Mouse (Mus musculus): Measurements from ENCODE around the gene Hdac8. TPM values are rescaled to one million over a fixed set of nuclear protein-coding genes. Genes with fewer than 3 reads are reported as not detected.

The Hdac8 gene
- polyA plus RNA-seq, 1 experiment from 2014 or later: 2.6 TPM

- ATAC-seq (ENCODE audit: insufficient read depth): no peak
- 73% methylated on average over 8 of the region's 8 CpGs for WGBS (ENCODE audit: insufficient replicate concordance)
- no peaks in the 10 kb centered on the region for H3K36me3 ChIP-seq (replicated peaks)
These were observed 86.6 kb downstream of the Hdac8 start for GRCm38 (mm10) chrX:102418343-102419127.

GRCm38 (mm10) chrX:102416972-102417371 lies 88.2 kb downstream of the Hdac8 start:
- no peaks in the 10 kb centered on the region for H3K9me3 ChIP-seq (replicated peaks)
- 62% methylated on average over 4 of the region's 4 CpGs for WGBS (ENCODE audit: insufficient replicate concordance)
- no peaks in the 10 kb centered on the region for H3K4me1 ChIP-seq (replicated peaks)
- H3K4me2 ChIP-seq: no peak overlapping the region
- no peaks in the 10 kb centered on the region; the same call in 1 of the 2 replicates for H3K27me3 ChIP-seq
- H3K9ac ChIP-seq: no peak overlapping the region
- no peak overlapping the region for H3K4me3 ChIP-seq (replicated peaks)
- H3K36me3 ChIP-seq (replicated peaks): no peaks in the 10 kb centered on the region
- H3K27ac ChIP-seq (replicated peaks): no peak overlapping the region
- ATAC-seq (ENCODE audit: insufficient read depth): no peak

More at GRCm38 (mm10) chrX:102418343-102419127, 86.6 kb downstream of the Hdac8 start:
- no peak overlapping the region for H3K9ac ChIP-seq
- no peak overlapping the region for H3K4me3 ChIP-seq (replicated peaks)
- no peaks in the 10 kb centered on the region; the same call in 1 of the 2 replicates for H3K27me3 ChIP-seq
- no peak overlapping the region for H3K27ac ChIP-seq (replicated peaks)
- H3K9me3 ChIP-seq (replicated peaks): no peaks in the 10 kb centered on the region
- H3K4me1 ChIP-seq (replicated peaks): no peaks in the 10 kb centered on the region
- H3K4me2 ChIP-seq: no peak overlapping the region

GRCm38 (mm10) chrX:102416386-102416785 lies 88.8 kb downstream of the Hdac8 start:
- ATAC-seq (ENCODE audit: insufficient read depth): no peak
- no peaks in the 10 kb centered on the region for H3K9me3 ChIP-seq (replicated peaks)
- no peak overlapping the region for H3K4me2 ChIP-seq
- no peak overlapping the region for H3K9ac ChIP-seq
- 53% methylated on average over 4 of the region's 4 CpGs for WGBS (ENCODE audit: insufficient replicate concordance)
- no peaks in the 10 kb centered on the region; the same call in 1 of the 2 replicates for H3K27me3 ChIP-seq
- H3K4me1 ChIP-seq (replicated peaks): no peaks in the 10 kb centered on the region
- H3K4me3 ChIP-seq (replicated peaks): no peak overlapping the region
- H3K27ac ChIP-seq (replicated peaks): no peak overlapping the region
- H3K36me3 ChIP-seq (replicated peaks): no peaks in the 10 kb centered on the region

DNA sequence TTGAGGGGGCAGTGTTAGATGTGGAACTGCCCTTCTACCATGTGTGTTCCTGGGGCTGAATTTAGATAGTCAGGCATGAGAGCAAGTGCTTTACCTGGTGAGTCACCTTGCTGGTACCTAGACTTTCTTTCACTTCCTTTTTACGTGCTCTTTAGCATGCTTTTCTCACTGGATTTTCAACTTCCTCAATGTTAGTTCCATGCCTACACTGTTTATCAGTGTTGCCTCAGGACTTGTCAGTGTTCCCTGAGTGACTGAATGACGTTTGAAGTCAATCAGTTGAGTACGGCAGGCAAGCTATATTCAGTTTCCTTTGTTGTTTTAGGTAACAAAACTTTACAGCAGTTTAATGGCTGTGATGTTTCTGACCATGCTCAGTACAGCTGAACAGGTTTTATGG lies 120.4 kb downstream of the Hdac8 start:
- H3K9ac ChIP-seq: no peak overlapping the region
- no peaks in the 10 kb centered on the region for H3K36me3 ChIP-seq (replicated peaks)
- no peak for ATAC-seq (ENCODE audit: insufficient read depth)
- no peak overlapping the region for H3K27ac ChIP-seq (replicated peaks)
- no peak overlapping the region for H3K4me2 ChIP-seq
- 41% methylated on average over 3 of the region's 3 CpGs for WGBS (ENCODE audit: insufficient replicate concordance)
- H3K9me3 ChIP-seq (replicated peaks): no peaks in the 10 kb centered on the region
- no peak overlapping the region for H3K4me3 ChIP-seq (replicated peaks)
- H3K27me3 ChIP-seq: peaks cover 5% of the 10 kb centered on the region; the same call in 1 of the 2 replicates
- no peaks in the 10 kb centered on the region for H3K4me1 ChIP-seq (replicated peaks)

DNA sequence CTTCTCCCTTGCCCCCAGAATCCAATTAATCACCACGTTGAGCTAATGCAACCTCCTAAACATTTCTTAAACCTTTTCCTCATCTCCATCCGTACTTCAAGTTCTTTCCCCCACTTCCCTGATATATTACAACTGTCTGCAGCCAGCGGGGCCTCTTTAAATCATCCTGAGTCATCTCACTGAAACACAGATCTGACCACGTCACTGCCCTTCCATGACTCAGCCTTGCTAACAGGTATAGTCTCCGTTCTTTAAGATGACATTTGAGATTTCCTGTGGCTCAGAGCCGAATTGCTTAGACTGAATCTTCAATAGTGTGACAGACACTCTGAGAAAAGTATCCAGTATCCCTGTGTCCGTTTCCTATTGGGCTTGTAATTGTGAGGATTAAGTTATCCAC lies 122.0 kb downstream of the Hdac8 start:
- 44% methylated on average over 7 of the region's 7 CpGs for WGBS (ENCODE audit: insufficient replicate concordance)
- Histone ChIP-seq H3K9me3 (replicated peaks) (no peaks in the 10 kb centered on the region), H3K27me3 (peaks cover 5% of the 10 kb centered on the region; the same call in 1 of the 2 replicates), H3K4me2 (no peak overlapping the region), H3K4me3 (replicated peaks) (no peak overlapping the region), H3K36me3 (replicated peaks) (no peaks in the 10 kb centered on the region), H3K27ac (replicated peaks) (no peak overlapping the region), H3K9ac (no peak overlapping the region), H3K4me1 (replicated peaks) (no peaks in the 10 kb centered on the region)
- no peak for ATAC-seq (ENCODE audit: insufficient read depth)

DNA sequence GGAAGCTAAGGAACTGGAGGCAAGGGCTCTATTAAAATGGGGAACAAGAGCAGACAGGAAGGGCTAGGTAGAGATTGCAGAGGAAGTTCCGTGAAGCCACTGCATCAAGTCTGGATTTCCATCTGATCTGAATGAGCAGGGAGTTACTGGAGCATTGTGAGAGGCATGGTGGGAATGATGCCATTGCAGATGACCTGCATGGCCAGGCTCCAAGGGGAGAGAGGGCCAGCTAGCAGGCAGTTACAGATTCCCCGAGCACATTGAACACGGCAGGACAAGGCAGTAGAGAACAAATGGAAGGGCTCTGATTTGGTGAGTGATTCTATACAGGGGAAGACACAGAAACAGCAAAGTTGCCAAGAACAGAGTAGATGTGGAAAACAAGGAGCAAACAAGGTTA lies 138.6 kb downstream of the Hdac8 start:
- Histone ChIP-seq H3K4me1 (replicated peaks) (no peaks in the 10 kb centered on the region), H3K9me3 (replicated peaks) (no peaks in the 10 kb centered on the region), H3K9ac (no peak overlapping the region), H3K4me2 (no peak overlapping the region), H3K27ac (replicated peaks) (no peak overlapping the region), H3K36me3 (replicated peaks) (no peaks in the 10 kb centered on the region), H3K4me3 (replicated peaks) (no peak overlapping the region), H3K27me3 (no peaks in the 10 kb centered on the region)
- ATAC-seq (ENCODE audit: insufficient read depth): no peak
- 73% methylated on average over 3 of the region's 3 CpGs for WGBS (ENCODE audit: insufficient replicate concordance)

GRCm38 (mm10) chrX:102362244-102362643 lies 142.9 kb downstream of the Hdac8 start:
- no peaks in the 10 kb centered on the region for H3K4me1 ChIP-seq (replicated peaks)
- no peak for ATAC-seq (ENCODE audit: insufficient read depth)
- H3K9ac ChIP-seq: no peak overlapping the region
- 60% methylated on average over 2 of the region's 2 CpGs for WGBS (ENCODE audit: insufficient replicate concordance)
- no peak overlapping the region for H3K27ac ChIP-seq (replicated peaks)
- H3K9me3 ChIP-seq (replicated peaks): no peaks in the 10 kb centered on the region
- H3K4me3 ChIP-seq (replicated peaks): no peak overlapping the region
- H3K36me3 ChIP-seq (replicated peaks): no peaks in the 10 kb centered on the region
- no peaks in the 10 kb centered on the region for H3K27me3 ChIP-seq
- H3K4me2 ChIP-seq: no peak overlapping the region

DNA sequence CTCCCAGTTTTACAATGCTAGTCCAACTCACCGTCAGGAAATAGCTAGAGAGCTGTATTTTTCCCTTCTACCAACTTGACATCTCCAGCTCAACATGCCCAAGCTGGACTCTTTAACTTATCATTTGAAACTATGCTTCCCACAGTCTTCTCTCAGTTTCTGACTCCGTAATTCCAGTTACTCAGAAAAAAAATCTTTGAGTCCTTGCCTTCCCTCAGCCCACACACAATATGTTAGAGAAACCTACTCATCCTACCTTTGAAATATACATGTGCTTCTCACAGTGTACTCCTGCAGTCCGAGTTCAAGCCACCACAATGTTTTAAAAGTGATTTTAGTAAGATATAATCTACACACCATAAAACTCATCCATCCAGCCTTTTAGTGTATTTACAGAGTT lies 151.7 kb downstream of the Hdac8 start:
- Histone ChIP-seq H3K4me3 (replicated peaks) (no peak overlapping the region), H3K4me1 (replicated peaks) (no peaks in the 10 kb centered on the region), H3K9ac (no peak overlapping the region), H3K27ac (replicated peaks) (no peak overlapping the region), H3K36me3 (replicated peaks) (no peaks in the 10 kb centered on the region), H3K27me3 (peaks cover 3% of the 10 kb centered on the region; the same call in 1 of the 2 replicates), H3K4me2 (no peak overlapping the region), H3K9me3 (replicated peaks) (no peaks in the 10 kb centered on the region)
- ATAC-seq (ENCODE audit: insufficient read depth): no peak
- WGBS (ENCODE audit: insufficient replicate concordance): 67% methylated on average over 3 of the region's 3 CpGs

DNA sequence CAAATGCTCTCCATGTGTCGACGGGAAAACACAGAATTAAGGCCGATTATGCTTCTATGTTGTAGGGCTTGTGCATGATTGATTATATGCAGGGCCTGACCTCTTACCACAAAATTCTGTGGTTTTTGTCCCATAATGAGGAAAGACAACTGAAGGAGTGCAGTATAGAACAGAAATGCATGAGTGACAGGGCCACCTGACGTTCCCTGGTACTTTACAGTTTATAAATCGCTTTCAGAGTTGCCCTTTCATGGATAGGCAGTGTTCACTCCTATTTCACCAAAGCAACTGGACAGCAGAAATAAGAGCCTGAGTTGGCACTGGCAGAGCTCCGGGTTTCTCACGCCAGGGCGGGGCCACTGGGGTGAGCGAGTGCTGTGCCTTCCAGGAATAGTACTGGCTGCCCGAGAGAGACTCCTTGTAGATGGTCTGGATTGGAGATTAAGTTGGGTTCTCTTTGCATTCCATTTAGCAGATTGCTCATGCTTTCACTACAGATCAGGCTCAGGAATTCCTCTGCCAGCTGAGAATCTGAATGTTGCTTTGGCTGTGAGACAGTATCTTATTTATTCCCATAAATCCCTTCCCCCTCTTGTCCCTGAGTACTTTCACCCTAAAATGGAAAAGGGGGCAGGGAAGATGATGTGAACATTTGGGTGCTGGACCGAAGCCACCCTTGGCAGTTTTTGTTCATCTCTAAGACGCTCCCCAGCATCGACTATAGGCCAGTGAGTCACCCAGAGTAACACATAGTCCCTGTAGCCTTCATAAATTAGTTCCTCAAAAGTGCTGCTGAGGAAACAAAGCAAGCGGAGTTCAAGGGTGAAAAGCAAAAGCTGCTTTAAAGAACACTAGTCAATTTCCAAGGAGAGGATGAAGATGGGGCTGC lies 155.1 kb downstream of the Hdac8 start:
- ATAC-seq (ENCODE audit: insufficient read depth): no peak
- no peak overlapping the region for H3K4me3 ChIP-seq (replicated peaks)
- no peaks in the 10 kb centered on the region; the same call in 1 of the 2 replicates for H3K27me3 ChIP-seq
- no peak overlapping the region for H3K9ac ChIP-seq
- no peaks in the 10 kb centered on the region for H3K36me3 ChIP-seq (replicated peaks)
- H3K4me1 ChIP-seq (replicated peaks): no peaks in the 10 kb centered on the region
- WGBS (ENCODE audit: insufficient replicate concordance): 68% methylated on average over 14 of the region's 14 CpGs
- H3K27ac ChIP-seq (replicated peaks): no peak overlapping the region
- no peak overlapping the region for H3K4me2 ChIP-seq
- H3K9me3 ChIP-seq (replicated peaks): no peaks in the 10 kb centered on the region

DNA sequence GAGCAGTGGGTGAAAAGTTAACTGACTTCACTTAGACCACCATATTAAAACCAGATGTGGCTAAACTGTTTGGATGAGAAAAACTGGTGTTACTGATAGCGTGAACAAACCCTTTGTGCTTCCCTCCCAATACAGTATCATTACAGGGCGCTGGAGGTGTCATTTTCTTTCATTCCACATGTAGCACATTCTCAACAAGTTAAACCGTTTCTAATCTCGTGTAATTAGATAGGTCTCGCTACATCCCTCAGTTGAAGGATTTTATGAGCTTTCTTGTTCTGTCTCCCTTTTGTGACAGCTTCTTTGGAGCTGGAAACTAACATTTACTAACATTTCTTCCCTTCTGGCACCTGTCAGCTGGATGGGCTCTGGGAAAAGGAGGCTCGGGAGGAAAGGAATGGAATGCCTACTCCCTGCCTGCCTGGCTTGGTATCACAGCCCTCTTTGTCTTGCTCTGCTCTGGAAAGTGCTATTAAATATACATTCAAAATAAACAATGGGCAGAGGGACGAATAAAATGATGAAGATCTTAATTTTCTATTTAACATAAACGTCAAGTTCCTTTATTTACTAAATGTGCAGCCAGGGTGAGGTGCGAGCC lies 156.2 kb downstream of the Hdac8 start:
- no peaks in the 10 kb centered on the region for H3K36me3 ChIP-seq (replicated peaks)
- no peak overlapping the region for H3K9ac ChIP-seq
- no peak overlapping the region for H3K4me2 ChIP-seq
- H3K4me3 ChIP-seq (replicated peaks): no peak overlapping the region
- ATAC-seq (ENCODE audit: insufficient read depth): no peak
- no peaks in the 10 kb centered on the region for H3K4me1 ChIP-seq (replicated peaks)
- H3K9me3 ChIP-seq (replicated peaks): no peaks in the 10 kb centered on the region
- WGBS (ENCODE audit: insufficient replicate concordance): 55% methylated on average over 9 of the region's 9 CpGs
- H3K27me3 ChIP-seq: no peaks in the 10 kb centered on the region; the same call in 1 of the 2 replicates
- H3K27ac ChIP-seq (replicated peaks): no peak overlapping the region

DNA sequence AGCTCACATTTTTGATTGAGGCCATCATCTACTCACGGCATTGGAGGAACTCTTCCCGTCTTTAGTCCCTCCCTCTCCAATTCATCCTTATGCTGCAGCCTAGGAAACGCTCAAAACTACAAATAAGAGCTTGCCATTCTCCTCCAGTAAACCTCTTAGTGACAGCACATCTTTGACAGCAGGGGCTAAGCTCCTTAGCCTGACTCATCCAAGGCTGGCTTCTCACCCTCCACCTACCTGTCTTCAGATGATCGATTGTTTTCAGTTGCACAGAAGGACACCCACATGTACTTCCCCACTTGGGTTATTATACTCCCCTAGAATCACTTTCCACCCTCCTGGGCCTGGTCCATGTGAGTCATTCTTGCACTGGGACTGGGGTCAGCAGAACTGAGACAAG lies 163.5 kb downstream of the Hdac8 start:
- Histone ChIP-seq H3K27me3 (0 out of 2 replicates have a peak, but pooled peaks cover 6% of the 10 kb centered on the region), H3K4me1 (replicated peaks) (no peaks in the 10 kb centered on the region), H3K27ac (replicated peaks) (no peak overlapping the region), H3K9me3 (replicated peaks) (no peaks in the 10 kb centered on the region), H3K9ac (no peak overlapping the region), H3K4me2 (no peak overlapping the region), H3K4me3 (replicated peaks) (no peak overlapping the region), H3K36me3 (replicated peaks) (no peaks in the 10 kb centered on the region)
- no peak for ATAC-seq (ENCODE audit: insufficient read depth)
- 73% methylated on average over 4 of the region's 4 CpGs for WGBS (ENCODE audit: insufficient replicate concordance)
